Mouse (Mus musculus): ENCODE results near the gene Cacna1e. TPM values are rescaled to one million over a fixed set of nuclear protein-coding genes. Genes with fewer than 3 reads are reported as not detected.

Gene Cacna1e
- total and polyA plus RNA-seq, 2 experiments from 2014 or later: 8.0 to 58.2 TPM

GRCm38 (mm10) chr1:154491071-154491470 is 393.2 kb downstream of the Cacna1e start:
- Histone ChIP-seq H3K4me2 (ENCODE audit: low read depth, low read length) (no peak overlapping the region), H3K4me1 (ENCODE audit: insufficient read depth, low read length) (no peaks in the 10 kb centered on the region), H3K27ac (no peak overlapping the region), H3K36me3 (ENCODE audit: insufficient read depth, low read length) (no peaks in the 10 kb centered on the region), H3K27me3 (ENCODE audit: insufficient read depth, low read length) (no peaks in the 10 kb centered on the region), H3K4me3 (ENCODE audit: low read length) (no peak overlapping the region), H3K9ac (replicated peaks; ENCODE audit: low read length) (no peak overlapping the region), H3K9me3 (ENCODE audit: low read length) (no peaks in the 10 kb centered on the region)
- TF ChIP-seq CTCF (IDR thresholded peaks at IDR 0.05; ENCODE audit: low read depth): no peak
- 0 out of 2 replicates have a peak, but pooled peaks have one; percentile 27 for ATAC-seq
- peak; percentile 24 for DNase-seq (ENCODE audit: low spot score)
- 57% methylated on average over 6 of the region's 6 CpGs for WGBS

- H3K4me1 ChIP-seq (ENCODE audit: insufficient read depth, low read length): no peaks in the 10 kb centered on the region
- H3K9ac ChIP-seq (replicated peaks; ENCODE audit: low read length): no peak overlapping the region
- no peaks in the 10 kb centered on the region for H3K27me3 ChIP-seq (ENCODE audit: insufficient read depth, low read length)
- no peak overlapping the region for H3K27ac ChIP-seq
- H3K9me3 ChIP-seq (ENCODE audit: low read length): no peaks in the 10 kb centered on the region
- 90% methylated on average over 2 of the region's 2 CpGs for WGBS
- ATAC-seq: no peak
- H3K4me2 ChIP-seq (ENCODE audit: low read depth, low read length): no peak overlapping the region
- DNase-seq (ENCODE audit: low spot score): no peak
- H3K36me3 ChIP-seq (ENCODE audit: insufficient read depth, low read length): peaks cover 20% of the 10 kb centered on the region; the same call in 1 of the 2 replicates
- no peak for TF ChIP-seq CTCF (IDR thresholded peaks at IDR 0.05; ENCODE audit: low read depth)
- H3K4me3 ChIP-seq (ENCODE audit: low read length): no peak overlapping the region
Measured at GRCm38 (mm10) chr1:154476671-154477070, 407.6 kb downstream of the Cacna1e start.

GRCm38 (mm10) chr1:154475706-154476105 is 408.6 kb downstream of the Cacna1e start:
- H3K4me3 ChIP-seq (ENCODE audit: low read length): no peak overlapping the region
- no peak overlapping the region for H3K9ac ChIP-seq (replicated peaks; ENCODE audit: low read length)
- no peaks in the 10 kb centered on the region for H3K27me3 ChIP-seq (ENCODE audit: insufficient read depth, low read length)
- no peaks in the 10 kb centered on the region for H3K9me3 ChIP-seq (ENCODE audit: low read length)
- DNase-seq (ENCODE audit: low spot score): no peak
- WGBS: 94% methylated on average over 2 of the region's 2 CpGs
- no peak overlapping the region for H3K4me2 ChIP-seq (ENCODE audit: low read depth, low read length)
- no peaks in the 10 kb centered on the region for H3K4me1 ChIP-seq (ENCODE audit: insufficient read depth, low read length)
- no peak for ATAC-seq
- H3K27ac ChIP-seq: no peak overlapping the region
- TF ChIP-seq CTCF (IDR thresholded peaks at IDR 0.05; ENCODE audit: low read depth): no peak
- H3K36me3 ChIP-seq (ENCODE audit: insufficient read depth, low read length): peaks cover 20% of the 10 kb centered on the region; the same call in 1 of the 2 replicates

- no peak overlapping the region for H3K4me2 ChIP-seq (ENCODE audit: low read depth, low read length)
- peaks cover 12% of the 10 kb centered on the region; the same call in 1 of the 2 replicates for H3K36me3 ChIP-seq (ENCODE audit: insufficient read depth, low read length)
- DNase-seq (ENCODE audit: low spot score) (no peak), ATAC-seq (no peak)
- H3K9ac ChIP-seq (replicated peaks; ENCODE audit: low read length): no peak overlapping the region
- WGBS: 75% methylated on average over 4 of the region's 4 CpGs
- no peak for TF ChIP-seq CTCF (IDR thresholded peaks at IDR 0.05; ENCODE audit: low read depth)
- no peaks in the 10 kb centered on the region for H3K9me3 ChIP-seq (ENCODE audit: low read length)
- no peak overlapping the region for H3K4me3 ChIP-seq (ENCODE audit: low read length)
- H3K27me3 ChIP-seq (ENCODE audit: insufficient read depth, low read length): no peaks in the 10 kb centered on the region
- H3K27ac ChIP-seq: no peak overlapping the region
- no peaks in the 10 kb centered on the region for H3K4me1 ChIP-seq (ENCODE audit: insufficient read depth, low read length)
Measured at GRCm38 (mm10) chr1:154474156-154474555, 410.1 kb downstream of the Cacna1e start.

GRCm38 (mm10) chr1:154467265-154467664 is 417.0 kb downstream of the Cacna1e start:
- no peak overlapping the region for H3K27ac ChIP-seq
- DNase-seq (ENCODE audit: low spot score): no peak
- no peaks in the 10 kb centered on the region for H3K27me3 ChIP-seq (ENCODE audit: insufficient read depth, low read length)
- WGBS: 88% methylated on average over 3 of the region's 3 CpGs
- no peak for TF ChIP-seq CTCF (IDR thresholded peaks at IDR 0.05; ENCODE audit: low read depth)
- H3K9ac ChIP-seq (replicated peaks; ENCODE audit: low read length): no peak overlapping the region
- no peak overlapping the region for H3K4me2 ChIP-seq (ENCODE audit: low read depth, low read length)
- no peak overlapping the region for H3K4me3 ChIP-seq (ENCODE audit: low read length)
- H3K9me3 ChIP-seq (ENCODE audit: low read length): no peaks in the 10 kb centered on the region
- ATAC-seq: no peak
- no peaks in the 10 kb centered on the region for H3K4me1 ChIP-seq (ENCODE audit: insufficient read depth, low read length)
- H3K36me3 ChIP-seq (ENCODE audit: insufficient read depth, low read length): peaks cover 12% of the 10 kb centered on the region; the same call in 1 of the 2 replicates

GRCm38 (mm10) chr1:154461521-154461920 is 422.8 kb downstream of the Cacna1e start:
- no peaks in the 10 kb centered on the region for H3K9me3 ChIP-seq (ENCODE audit: low read length)
- H3K27me3 ChIP-seq (ENCODE audit: insufficient read depth, low read length): no peaks in the 10 kb centered on the region
- H3K9ac ChIP-seq (replicated peaks; ENCODE audit: low read length): no peak overlapping the region
- no peak overlapping the region for H3K4me2 ChIP-seq (ENCODE audit: low read depth, low read length)
- no peak overlapping the region for H3K27ac ChIP-seq
- no peak for TF ChIP-seq CTCF (IDR thresholded peaks at IDR 0.05; ENCODE audit: low read depth)
- 84% methylated on average over 5 of the region's 5 CpGs for WGBS
- peaks cover 8% of the 10 kb centered on the region; the same call in 1 of the 2 replicates for H3K36me3 ChIP-seq (ENCODE audit: insufficient read depth, low read length)
- no peak for DNase-seq (ENCODE audit: low spot score)
- ATAC-seq: no peak
- no peaks in the 10 kb centered on the region for H3K4me1 ChIP-seq (ENCODE audit: insufficient read depth, low read length)
- H3K4me3 ChIP-seq (ENCODE audit: low read length): no peak overlapping the region

GRCm38 (mm10) chr1:154460067-154460466 is 424.2 kb downstream of the Cacna1e start:
- WGBS: 80% methylated on average over 7 of the region's 7 CpGs
- no peaks in the 10 kb centered on the region for H3K9me3 ChIP-seq (ENCODE audit: low read length)
- ATAC-seq: no peak

More at GRCm38 (mm10) chr1:154460067-154460466, 424.2 kb downstream of the Cacna1e start:
- Histone ChIP-seq H3K9ac (replicated peaks; ENCODE audit: low read length) (no peak overlapping the region), H3K27me3 (ENCODE audit: insufficient read depth, low read length) (no peaks in the 10 kb centered on the region), H3K4me2 (ENCODE audit: low read depth, low read length) (no peak overlapping the region), H3K27ac (no peak overlapping the region), H3K4me1 (ENCODE audit: insufficient read depth, low read length) (no peaks in the 10 kb centered on the region), H3K36me3 (ENCODE audit: insufficient read depth, low read length) (0 out of 2 replicates have a peak, but pooled peaks cover 5% of the 10 kb centered on the region), H3K4me3 (ENCODE audit: low read length) (no peak overlapping the region)
- no peak for DNase-seq (ENCODE audit: low spot score)
- TF ChIP-seq CTCF (IDR thresholded peaks at IDR 0.05; ENCODE audit: low read depth): no peak

Data from hindbrain, postnatal 0 days (tissue).